Mouse (Mus musculus) spleen, adult 2 months (tissue): ENCODE measurements at regions not wholly inside any gene's neighbourhood (a gene's known extent, or its start where the extent isn't known, plus 50 kb on each side); places are given as distances from the start of the nearest gene placed in this dataset.

Source experiments
- CTCF ChIP-seq: fragments of 200-500 bp; IDR thresholded peaks from 2 replicates; pipeline ENCODE4 v1.5.1; 2011; ENCODE audit warnings: mild to moderate bottlenecking, inconsistent platforms; ENCODE audit not compliant: insufficient read depth, insufficient read length, insufficient replicate concordance; ENCODE audit errors: extremely low read depth
- POLR2A ChIP-seq: fragments of 200-500 bp; IDR thresholded peaks from 2 replicates; pipeline ENCODE4 v1.6.1; 2011; ENCODE audit warnings: low read depth, low read length, inconsistent platforms

GRCm38 (mm10) chr9:115456121-115456520 lies 145.9 kb upstream of the Stt3b start:
- no peak for TF ChIP-seq CTCF
- no peak for TF ChIP-seq POLR2A
